Mouse (Mus musculus) kidney, postnatal 0 days (tissue): ENCODE data around the gene Lurap1. TPM values are rescaled to one million over a fixed set of nuclear protein-coding genes. Genes with fewer than 3 reads are reported as not detected.

Source experiments
- ATAC-seq: fragments of 200-750 bp; cut with Nextera tagmentation; replicated peaks from 2 replicates; pipeline ENCODE4 v1.8.0; 2017; ENCODE audit warnings: low read depth, moderate number of reproducible peaks, moderate TSS enrichment, moderate library complexity; ENCODE audit not compliant: low FRiP score
- DNase-seq: peaks from one replicate; pipeline ENCODE4 v3.0.0-alpha.2; 2016; ENCODE audit warnings: low spot score
- H3K27ac ChIP-seq: fragments of 300-500 bp; sonication (generic); 2 replicates; pipeline ENCODE4 v1.5.1; 2014; ENCODE audit warnings: mild to moderate bottlenecking
- H3K27me3 ChIP-seq: fragments of 300-500 bp; sonication (generic); 2 replicates; pipeline ENCODE4 v1.6.1; 2014; ENCODE audit warnings: low read length, mixed read lengths; ENCODE audit not compliant: insufficient read depth
- H3K36me3 ChIP-seq: fragments of 300-500 bp; sonication (generic); 2 replicates; pipeline ENCODE4 v1.6.1; 2014; ENCODE audit warnings: low read length, mixed read lengths; ENCODE audit not compliant: insufficient read depth
- H3K4me1 ChIP-seq: fragments of 300-500 bp; sonication (generic); replicated peaks from 2 replicates; pipeline ENCODE4 v1.6.1; 2014; ENCODE audit warnings: antibody characterized with exemption, low read length, mixed read lengths; ENCODE audit not compliant: insufficient read depth
- H3K4me2 ChIP-seq: fragments of 300-500 bp; sonication (generic); 2 replicates; pipeline ENCODE4 v1.6.1; 2014; ENCODE audit warnings: mild to moderate bottlenecking, low read length, moderate library complexity, mixed read lengths
- H3K4me3 ChIP-seq: fragments of 300-500 bp; sonication (generic); replicated peaks from 2 replicates; pipeline ENCODE4 v1.5.1; 2014; ENCODE audit warnings: low read depth, low read length
- H3K9ac ChIP-seq: fragments of 300-500 bp; sonication (generic); 2 replicates; pipeline ENCODE4 v1.6.1; 2014; ENCODE audit warnings: low read depth, low read length
- H3K9me3 ChIP-seq: fragments of 300-500 bp; sonication (generic); replicated peaks from 2 replicates; pipeline ENCODE4 v1.6.1; 2016; ENCODE audit warnings: low read length, inconsistent platforms, mixed read lengths
- CTCF ChIP-seq: IDR thresholded peaks from 2 replicates; pipeline ENCODE4 v1.5.1; 2016; ENCODE audit warnings: antibody characterized with exemption, low read depth, mild to moderate bottlenecking, moderate library complexity
- whole genome bisulfite sequencing: fragments of 180-500 bp; shearing (Covaris S2); extraction: QIAGEN DNeasy Blood & Tissue Kit; methylation state at CpG from one replicate; pipeline ENCODE4 v1.1.7; 2014; 5-methylcytosine and 5-hydroxymethylcytosine counted together
- polyA plus RNA-seq: library from polyadenylated mRNA; unstranded; fragments of >200 nt; fragmentation: Nextera tagmentation; extraction: Ambion mirVana; gene quantifications from 2 replicates; pipeline ENCODE4 v1.2.1, GENCODE M21; 2015

The Lurap1 gene
- polyA plus RNA-seq, 1 experiment from 2014 or later = 4.9 TPM

- TF ChIP-seq CTCF = no peak
- WGBS = 60% methylated on average over 3 of the region's 3 CpGs
Measured at GRCm38 (mm10) chr4:116182079-116182478, 30.9 kb upstream of the Lurap1 start.

GRCm38 (mm10) chr4:116177140-116177539 is 26.0 kb upstream of the Lurap1 start:
- no peak for TF ChIP-seq CTCF
- H3K4me3 ChIP-seq = peak overlapping the region; percentile 6; the same call in 1 of the 2 replicates

More at GRCm38 (mm10) chr4:116182079-116182478, 30.9 kb upstream of the Lurap1 start:
- Histone ChIP-seq H3K4me2 (no peak overlapping the region), H3K4me3 (no peak overlapping the region), H3K9me3 (no peaks in the 10 kb centered on the region), H3K36me3 (no peaks in the 10 kb centered on the region), H3K27me3 (no peaks in the 10 kb centered on the region; the same call in 1 of the 2 replicates), H3K9ac (no peak overlapping the region), H3K4me1 (peaks cover 13% of the 10 kb centered on the region; the same call in 1 of the 2 replicates), H3K27ac (no peak overlapping the region)
- no peak for ATAC-seq
- DNase-seq = no peak

GRCm38 (mm10) chr4:116176543-116176988 is 25.4 kb upstream of the Lurap1 start:
- H3K4me3 ChIP-seq = peak overlapping the region; percentile 6; the same call in 1 of the 2 replicates
- peaks cover 35% of the 10 kb centered on the region for H3K4me1 ChIP-seq
- H3K27me3 ChIP-seq = no peaks in the 10 kb centered on the region
- 16% methylated on average over 10 of the region's 10 CpGs for WGBS
- ATAC-seq = peak; percentile 93
- TF ChIP-seq CTCF = no peak
- H3K9me3 ChIP-seq = no peaks in the 10 kb centered on the region
- H3K36me3 ChIP-seq = no peaks in the 10 kb centered on the region
- H3K9ac ChIP-seq = peak overlapping the region; percentile 49
- DNase-seq = peak; percentile 82
- peak overlapping the region; percentile 41 for H3K4me2 ChIP-seq
- H3K27ac ChIP-seq = peak overlapping the region; percentile 90

More at GRCm38 (mm10) chr4:116177140-116177539, 26.0 kb upstream of the Lurap1 start:
- no peaks in the 10 kb centered on the region for H3K36me3 ChIP-seq
- H3K9ac ChIP-seq = 0 out of 2 replicates have a peak overlapping the region, but pooled peaks have one; percentile 9
- peak overlapping the region; percentile 90 for H3K27ac ChIP-seq
- WGBS = 12% methylated on average over 5 of the region's 5 CpGs
- peak overlapping the region; percentile 41 for H3K4me2 ChIP-seq
- DNase-seq = peak; percentile 85
- peaks cover 35% of the 10 kb centered on the region for H3K4me1 ChIP-seq
- no peaks in the 10 kb centered on the region for H3K27me3 ChIP-seq
- no peaks in the 10 kb centered on the region for H3K9me3 ChIP-seq
- ATAC-seq = no peak; the same call in 1 of the 2 replicates

- peak overlapping the region; percentile 41 for H3K4me2 ChIP-seq
- 0 out of 2 replicates have a peak overlapping the region, but pooled peaks have one; percentile 6 for H3K4me3 ChIP-seq
- H3K36me3 ChIP-seq = no peaks in the 10 kb centered on the region
- WGBS = 63% methylated on average over 7 of the region's 7 CpGs
- H3K27ac ChIP-seq = peak overlapping the region; percentile 90
- no peaks in the 10 kb centered on the region for H3K27me3 ChIP-seq
- DNase-seq = no peak
- ATAC-seq = no peak
- peaks cover 35% of the 10 kb centered on the region for H3K4me1 ChIP-seq
- no peak for TF ChIP-seq CTCF
- peak overlapping the region; percentile 49 for H3K9ac ChIP-seq
- H3K9me3 ChIP-seq = no peaks in the 10 kb centered on the region
Measured at GRCm38 (mm10) chr4:116175711-116176542, 24.8 kb upstream of the Lurap1 start.

- no peak for ATAC-seq
Measured at GRCm38 (mm10) chr4:116175136-116175535, 24.0 kb upstream of the Lurap1 start.

GRCm38 (mm10) chr4:116174466-116175116 is 23.5 kb upstream of the Lurap1 start:
- TF ChIP-seq CTCF = no peak
- Histone ChIP-seq H3K4me3 (no peak overlapping the region), H3K36me3 (no peaks in the 10 kb centered on the region), H3K9me3 (no peaks in the 10 kb centered on the region), H3K27ac (peak overlapping the region; percentile 90), H3K9ac (no peak overlapping the region), H3K27me3 (no peaks in the 10 kb centered on the region), H3K4me2 (no peak overlapping the region), H3K4me1 (peaks cover 35% of the 10 kb centered on the region)
- ATAC-seq (peak; percentile 17; the same call in 1 of the 2 replicates), DNase-seq (peak; percentile 50)
- 43% methylated on average over 6 of the region's 6 CpGs for WGBS

More at GRCm38 (mm10) chr4:116175136-116175535, 24.0 kb upstream of the Lurap1 start:
- Histone ChIP-seq H3K36me3 (no peaks in the 10 kb centered on the region), H3K9ac (no peak overlapping the region), H3K27me3 (no peaks in the 10 kb centered on the region), H3K4me3 (no peak overlapping the region), H3K27ac (peak overlapping the region; percentile 90), H3K4me1 (peaks cover 35% of the 10 kb centered on the region), H3K4me2 (no peak overlapping the region), H3K9me3 (no peaks in the 10 kb centered on the region)
- TF ChIP-seq CTCF = no peak
- no peak for DNase-seq
